Mouse (Mus musculus): ENCODE measurements around the gene Psap. TPM values are rescaled to one million over a fixed set of nuclear protein-coding genes. Genes with fewer than 3 reads are reported as not detected.

Psap gene
- polyA plus RNA-seq, 1 experiment from 2014 or later: 124 TPM

DNA sequence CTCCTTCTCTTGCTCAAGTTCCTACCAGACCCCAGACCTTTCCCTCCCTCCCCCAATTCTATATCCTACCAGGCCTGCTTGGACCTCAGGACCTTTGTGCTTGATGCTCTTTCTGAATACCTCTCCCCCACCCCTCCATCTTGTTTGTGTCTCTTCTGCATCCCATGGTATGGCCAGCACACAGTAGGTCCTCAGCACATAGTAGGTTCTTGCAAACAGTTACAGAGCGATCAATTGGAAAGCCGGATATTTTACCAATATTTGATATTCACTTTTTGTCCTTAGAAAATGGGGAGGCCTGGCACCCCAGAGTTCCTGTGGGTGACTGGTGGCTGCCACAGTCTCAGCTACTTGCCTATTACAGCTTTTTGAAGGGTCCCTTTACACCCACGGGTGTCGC is 57.6 kb downstream of the Psap start:
- 97% methylated on average over 4 of the region's 4 CpGs for WGBS
- H3K4me2 ChIP-seq (ENCODE audit: low read depth, low read length): no peak overlapping the region
- no peaks in the 10 kb centered on the region for H3K27me3 ChIP-seq (replicated peaks; ENCODE audit: control insufficient read depth, insufficient read depth, low read length)
- no peaks in the 10 kb centered on the region for H3K9me3 ChIP-seq (ENCODE audit: control insufficient read depth, low read length)
- H3K9ac ChIP-seq (ENCODE audit: low read depth, low read length): no peak overlapping the region
- DNase-seq (ENCODE audit: low spot score) (no peak), ATAC-seq (ENCODE audit: low read depth) (no peak)
- H3K36me3 ChIP-seq (ENCODE audit: control insufficient read depth, insufficient read depth, low read length): no peaks in the 10 kb centered on the region
- H3K27ac ChIP-seq (replicated peaks; ENCODE audit: low read depth, low read length): no peak overlapping the region
- H3K4me1 ChIP-seq (ENCODE audit: control insufficient read depth, insufficient read depth, low read length): no peaks in the 10 kb centered on the region
- H3K4me3 ChIP-seq (ENCODE audit: low read depth, low read length): no peak overlapping the region

DNA sequence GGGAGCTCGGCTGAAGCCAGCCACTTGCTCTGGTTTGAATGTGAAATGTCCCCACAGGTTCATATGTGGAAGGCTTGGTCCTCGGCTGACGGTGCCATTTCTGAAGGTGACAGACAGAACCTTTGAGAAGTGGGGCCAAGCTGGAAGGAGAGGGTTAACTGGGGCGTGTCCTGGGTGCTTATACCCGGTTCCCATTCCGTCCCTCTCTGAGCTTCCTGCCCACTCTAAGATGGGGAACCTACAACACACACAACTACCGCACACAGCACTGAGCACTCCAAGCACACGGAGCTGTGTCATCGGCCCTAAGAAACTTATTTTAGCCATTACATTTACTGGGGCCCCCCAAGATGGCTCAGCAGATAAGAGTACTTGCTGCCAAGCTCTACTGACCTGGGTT is 64.1 kb downstream of the Psap start:
- ATAC-seq (ENCODE audit: low read depth) (no peak), DNase-seq (ENCODE audit: low spot score) (no peak)
- Histone ChIP-seq H3K27ac (replicated peaks; ENCODE audit: low read depth, low read length) (no peak overlapping the region), H3K9me3 (ENCODE audit: control insufficient read depth, low read length) (no peaks in the 10 kb centered on the region), H3K4me3 (ENCODE audit: low read depth, low read length) (no peak overlapping the region), H3K9ac (ENCODE audit: low read depth, low read length) (no peak overlapping the region), H3K4me2 (ENCODE audit: low read depth, low read length) (no peak overlapping the region), H3K4me1 (ENCODE audit: control insufficient read depth, insufficient read depth, low read length) (peaks cover 5% of the 10 kb centered on the region), H3K36me3 (ENCODE audit: control insufficient read depth, insufficient read depth, low read length) (no peaks in the 10 kb centered on the region), H3K27me3 (replicated peaks; ENCODE audit: control insufficient read depth, insufficient read depth, low read length) (no peaks in the 10 kb centered on the region)
- 73% methylated on average over 9 of the region's 9 CpGs for WGBS

- DNase-seq (ENCODE audit: low spot score): no peak
- Histone ChIP-seq H3K4me3 (ENCODE audit: low read depth, low read length) (no peak overlapping the region), H3K9me3 (ENCODE audit: control insufficient read depth, low read length) (no peaks in the 10 kb centered on the region), H3K27me3 (replicated peaks; ENCODE audit: control insufficient read depth, insufficient read depth, low read length) (no peaks in the 10 kb centered on the region), H3K27ac (replicated peaks; ENCODE audit: low read depth, low read length) (no peak overlapping the region), H3K36me3 (ENCODE audit: control insufficient read depth, insufficient read depth, low read length) (no peaks in the 10 kb centered on the region), H3K4me1 (ENCODE audit: control insufficient read depth, insufficient read depth, low read length) (peaks cover 13% of the 10 kb centered on the region), H3K9ac (ENCODE audit: low read depth, low read length) (no peak overlapping the region), H3K4me2 (ENCODE audit: low read depth, low read length) (no peak overlapping the region)
- 72% methylated on average over 3 of the region's 3 CpGs for WGBS
- ATAC-seq (ENCODE audit: low read depth): no peak
Observed at GRCm38 (mm10) chr10:60344111-60344510, 66.7 kb downstream of the Psap start.

DNA sequence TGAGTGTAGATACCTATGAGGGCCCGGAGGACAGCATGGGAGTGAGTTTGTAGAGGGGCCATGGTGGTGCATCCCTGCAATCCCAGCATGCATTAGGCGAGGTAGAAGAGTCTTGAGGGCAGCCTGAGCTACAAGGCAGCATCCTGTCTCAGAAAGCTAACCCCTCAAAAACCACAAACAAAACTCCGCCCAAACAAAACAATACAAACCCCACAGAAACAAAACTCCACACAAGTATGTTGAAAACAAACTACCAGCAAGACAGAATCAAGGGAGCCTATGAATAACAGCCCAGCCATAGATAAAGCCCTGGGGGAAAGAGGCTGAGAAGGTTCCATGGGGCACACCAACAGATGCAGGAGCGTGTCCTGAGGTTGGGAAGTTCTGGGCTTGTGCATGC is 68.6 kb downstream of the Psap start:
- Histone ChIP-seq H3K4me3 (ENCODE audit: low read depth, low read length) (no peak overlapping the region), H3K9me3 (ENCODE audit: control insufficient read depth, low read length) (no peaks in the 10 kb centered on the region), H3K4me1 (ENCODE audit: control insufficient read depth, insufficient read depth, low read length) (peaks cover 18% of the 10 kb centered on the region), H3K27ac (replicated peaks; ENCODE audit: low read depth, low read length) (no peak overlapping the region), H3K27me3 (replicated peaks; ENCODE audit: control insufficient read depth, insufficient read depth, low read length) (no peaks in the 10 kb centered on the region), H3K9ac (ENCODE audit: low read depth, low read length) (peak overlapping the region; percentile 54; the same call in 1 of the 2 replicates), H3K36me3 (ENCODE audit: control insufficient read depth, insufficient read depth, low read length) (no peaks in the 10 kb centered on the region), H3K4me2 (ENCODE audit: low read depth, low read length) (peak overlapping the region; percentile 58; the same call in 1 of the 2 replicates)
- DNase-seq (ENCODE audit: low spot score) (no peak), ATAC-seq (ENCODE audit: low read depth) (no peak)
- WGBS: 79% methylated on average over 4 of the region's 4 CpGs

GRCm38 (mm10) chr10:60346701-60347405 is 69.4 kb downstream of the Psap start, which contains the start of gene Vsir:
Gene Vsir (plus strand): TSS chr10:60346851.
- H3K9me3 ChIP-seq (ENCODE audit: control insufficient read depth, low read length): no peaks in the 10 kb centered on the region
- peak within 1 kb of the TSS; percentile 26 for H3K4me3 ChIP-seq (ENCODE audit: low read depth, low read length)
- peak within 1 kb of the TSS; percentile 58 for H3K4me2 ChIP-seq (ENCODE audit: low read depth, low read length)
- H3K4me1 ChIP-seq (ENCODE audit: control insufficient read depth, insufficient read depth, low read length): peaks cover 26% of the 10 kb centered on the region
- no peak within 1 kb of the TSS; the same call in 1 of the 2 replicates for H3K27ac ChIP-seq (replicated peaks; ENCODE audit: low read depth, low read length)
- H3K9ac ChIP-seq (ENCODE audit: low read depth, low read length): peak within 1 kb of the TSS; percentile 54
- DNase-seq (ENCODE audit: low spot score) (peak; percentile 72), ATAC-seq (ENCODE audit: low read depth) (peak; percentile 45)
- H3K27me3 ChIP-seq (replicated peaks; ENCODE audit: control insufficient read depth, insufficient read depth, low read length): no peaks in the 10 kb centered on the region
- no peaks in the 10 kb centered on the region for H3K36me3 ChIP-seq (ENCODE audit: control insufficient read depth, insufficient read depth, low read length)
- WGBS: 1% methylated on average over 34 of the region's 37 CpGs

DNA sequence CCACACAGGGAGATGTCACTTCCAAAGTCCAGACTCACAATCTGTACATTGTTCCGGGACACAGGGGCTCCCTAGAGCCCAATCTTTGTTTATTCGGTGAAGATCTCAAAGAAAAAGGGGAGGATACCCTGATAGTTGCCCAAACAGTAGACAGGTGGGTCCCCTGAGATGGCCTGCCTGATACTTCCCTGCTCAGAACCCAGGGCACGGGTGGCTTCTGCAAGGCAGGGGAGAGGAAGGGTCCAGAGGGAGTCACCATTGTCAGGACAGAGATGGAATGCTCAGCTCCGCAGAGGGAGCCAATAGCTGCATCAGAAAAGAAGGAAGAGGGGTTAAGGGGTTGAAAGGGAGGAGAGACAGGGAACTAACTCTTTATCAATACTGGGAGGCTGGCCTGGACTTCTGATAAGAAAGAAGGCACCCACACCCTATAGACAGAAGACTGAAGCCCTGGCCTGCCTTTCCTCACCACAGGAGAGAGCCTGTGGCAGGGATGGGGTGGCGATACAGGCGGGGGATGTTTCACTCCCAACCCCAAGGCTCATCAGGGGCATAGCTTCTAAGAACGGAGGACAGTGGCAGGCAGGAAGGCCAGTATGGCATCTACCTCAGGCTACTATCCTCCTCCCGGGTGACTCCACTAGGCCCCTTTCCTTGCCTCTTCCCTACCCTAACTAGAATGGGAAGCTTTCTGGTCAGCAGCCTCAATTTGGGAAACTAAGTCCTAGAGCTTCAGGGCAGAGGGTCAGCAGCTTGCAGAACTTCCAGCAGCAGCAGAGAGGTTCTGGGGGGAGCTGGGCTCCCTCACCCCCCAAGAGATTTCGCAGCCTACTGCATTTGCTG is 70.6 kb downstream of the Psap start:
- peaks cover 34% of the 10 kb centered on the region for H3K4me1 ChIP-seq (ENCODE audit: control insufficient read depth, insufficient read depth, low read length)
- no peaks in the 10 kb centered on the region for H3K9me3 ChIP-seq (ENCODE audit: control insufficient read depth, low read length)
- no peaks in the 10 kb centered on the region for H3K36me3 ChIP-seq (ENCODE audit: control insufficient read depth, insufficient read depth, low read length)
- DNase-seq (ENCODE audit: low spot score) (no peak), ATAC-seq (ENCODE audit: low read depth) (no peak)
- H3K9ac ChIP-seq (ENCODE audit: low read depth, low read length): no peak overlapping the region
- H3K27ac ChIP-seq (replicated peaks; ENCODE audit: low read depth, low read length): no peak overlapping the region
- 0 out of 2 replicates have a peak overlapping the region, but pooled peaks have one; percentile 3 for H3K4me3 ChIP-seq (ENCODE audit: low read depth, low read length)
- peak overlapping the region; percentile 58; the same call in 1 of the 2 replicates for H3K4me2 ChIP-seq (ENCODE audit: low read depth, low read length)
- no peaks in the 10 kb centered on the region for H3K27me3 ChIP-seq (replicated peaks; ENCODE audit: control insufficient read depth, insufficient read depth, low read length)
- 47% methylated on average over 8 of the region's 9 CpGs for WGBS

DNA sequence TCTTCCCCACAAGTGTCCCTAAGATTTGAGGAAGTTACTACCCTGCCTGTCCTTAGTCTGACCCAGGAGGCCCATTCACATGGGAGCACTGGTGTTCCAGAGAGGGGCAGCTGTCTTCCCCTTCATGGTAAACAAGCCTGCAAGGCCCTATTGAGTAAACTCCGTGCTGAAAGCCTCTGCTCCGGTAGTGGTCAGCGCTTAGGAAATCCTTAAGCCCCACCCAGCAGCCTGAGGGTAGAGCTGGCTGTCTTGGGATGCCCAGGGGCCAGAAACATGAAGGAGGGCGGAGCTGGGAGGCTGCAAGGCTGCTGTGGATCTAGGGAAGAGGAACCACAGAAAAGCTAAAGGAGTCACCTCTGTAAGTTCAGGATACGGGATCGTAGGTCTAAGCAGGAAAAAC is 71.6 kb downstream of the Psap start:
- Histone ChIP-seq H3K4me1 (ENCODE audit: control insufficient read depth, insufficient read depth, low read length) (peaks cover 37% of the 10 kb centered on the region), H3K27me3 (replicated peaks; ENCODE audit: control insufficient read depth, insufficient read depth, low read length) (no peaks in the 10 kb centered on the region), H3K4me2 (ENCODE audit: low read depth, low read length) (no peak overlapping the region), H3K27ac (replicated peaks; ENCODE audit: low read depth, low read length) (no peak overlapping the region), H3K4me3 (ENCODE audit: low read depth, low read length) (no peak overlapping the region), H3K9ac (ENCODE audit: low read depth, low read length) (no peak overlapping the region), H3K9me3 (ENCODE audit: control insufficient read depth, low read length) (no peaks in the 10 kb centered on the region), H3K36me3 (ENCODE audit: control insufficient read depth, insufficient read depth, low read length) (no peaks in the 10 kb centered on the region)
- 36% methylated on average over 6 of the region's 6 CpGs for WGBS
- DNase-seq (ENCODE audit: low spot score) (peak; percentile 49), ATAC-seq (ENCODE audit: low read depth) (no peak)

GRCm38 (mm10) chr10:60349644-60350043 is 72.2 kb downstream of the Psap start:
- Histone ChIP-seq H3K27ac (replicated peaks; ENCODE audit: low read depth, low read length) (peak overlapping the region; percentile 28; the same call in 1 of the 2 replicates), H3K4me2 (ENCODE audit: low read depth, low read length) (no peak overlapping the region), H3K4me1 (ENCODE audit: control insufficient read depth, insufficient read depth, low read length) (peaks cover 37% of the 10 kb centered on the region), H3K9me3 (ENCODE audit: control insufficient read depth, low read length) (no peaks in the 10 kb centered on the region), H3K36me3 (ENCODE audit: control insufficient read depth, insufficient read depth, low read length) (no peaks in the 10 kb centered on the region), H3K9ac (ENCODE audit: low read depth, low read length) (no peak overlapping the region), H3K27me3 (replicated peaks; ENCODE audit: control insufficient read depth, insufficient read depth, low read length) (no peaks in the 10 kb centered on the region), H3K4me3 (ENCODE audit: low read depth, low read length) (no peak overlapping the region)
- 80% methylated on average over 5 of the region's 5 CpGs for WGBS
- DNase-seq (ENCODE audit: low spot score) (no peak), ATAC-seq (ENCODE audit: low read depth) (no peak)
